In the genomic region with DNA sequence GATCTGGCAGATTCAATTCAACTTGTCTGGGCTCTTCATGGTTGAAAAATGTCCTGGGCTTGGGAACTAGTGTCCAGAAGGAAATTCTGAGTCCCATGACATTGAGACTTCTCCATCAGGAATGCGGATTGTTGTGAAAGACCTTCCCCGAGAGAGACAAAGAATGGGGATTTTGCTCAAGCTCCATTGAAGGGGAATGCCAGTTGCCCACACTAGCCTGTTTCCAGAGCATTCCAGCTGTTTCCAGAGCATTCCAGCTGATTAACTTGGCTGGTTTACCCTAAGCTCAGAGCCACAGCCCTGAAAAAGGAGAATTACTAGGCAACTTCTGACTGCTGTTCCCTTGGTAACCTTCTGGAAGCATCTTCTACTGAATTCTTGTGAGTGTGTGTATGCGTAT, we compare ENCODE assay signal across 22 mouse cellular contexts. TPM values are rescaled to one million over a fixed set of nuclear protein-coding genes. Genes with fewer than 3 reads are reported as not detected.
A peak's percentile ranks its signal among the peaks of the same experiment; 100 is the strongest.
DNase-seq lines count a peak whose midpoint lies in the region; ATAC-seq and TF ChIP-seq lines count a peak whose summit lies in the region.
"Had no signal": no experiment of that assay in that cellular context is flagged by ENCODE, and none has a peak within 500 bp of the region (broad histone marks: within the 10 kb centered on the region; RNA-seq: fewer than 3 reads in every experiment).

No protein-coding gene starts in this region.

- no peaks in the 10 kb centered on the region for H3K27me3 ChIP-seq in hindbrain, postnatal 0 days (ENCODE audit: insufficient read depth, low read length)
- H3K27me3 ChIP-seq in hindbrain, embryonic 11.5 days (ENCODE audit: control insufficient read depth, insufficient read depth, low read length), result no peaks in the 10 kb centered on the region
- H3K27me3 ChIP-seq: forebrain, embryonic 15.5 days; hindbrain, embryonic 13.5 days; midbrain, embryonic 13.5 days; neural tube, embryonic 12.5 days had no signal

- H3K9me3 ChIP-seq in hindbrain, postnatal 0 days (ENCODE audit: low read length), result no peaks in the 10 kb centered on the region
- H3K9me3 ChIP-seq in hindbrain, embryonic 11.5 days (ENCODE audit: control insufficient read depth, low read length), result no peaks in the 10 kb centered on the region
- H3K9me3 ChIP-seq: forebrain, embryonic 15.5 days; hindbrain, embryonic 13.5 days; midbrain, embryonic 13.5 days; neural tube, embryonic 12.5 days had no signal

- DNase-seq in gastrocnemius, adult 18-20 months (ENCODE audit: low spot score), result peak; percentile 24
- no peak for DNase-seq in gastrocnemius, postnatal 14 days
- peak; percentile 16 for DNase-seq in hindbrain, postnatal 0 days (ENCODE audit: low spot score)
- DNase-seq in hindbrain, embryonic 11.5 days (ENCODE audit: low spot score), result no peak
- peak; percentile 53 for DNase-seq in ZHBTc4 (ENCODE audit: low read depth, low spot score)
- peak; percentile 20 to 30 for DNase-seq in heart, postnatal 36 days
- DNase-seq in left cerebral cortex, postnatal 14 days (ENCODE audit: low spot score in 2 of 2), result no peak
- no peak for DNase-seq in adrenal gland, postnatal 25 days
- DNase-seq: cerebellum, adult 18-20 months; cerebellum, postnatal 36 days; kidney, adult 9 months; kidney, postnatal 25 days; left cerebral cortex, postnatal 4 days; liver; spleen, adult 18-20 months; thymus, postnatal 36 days had no signal

- no peak for ATAC-seq in hindbrain, postnatal 0 days
- no peak for ATAC-seq in hindbrain, embryonic 11.5 days (ENCODE audit: low FRiP score)
- ATAC-seq: CD4-positive, CD25-positive, alpha-beta regulatory T cell, adult 4 months; forebrain, embryonic 15.5 days; midbrain, embryonic 13.5 days had no signal

- no peak overlapping the region for H3K9ac ChIP-seq in hindbrain, postnatal 0 days (replicated peaks; ENCODE audit: low read length)
- no peak overlapping the region for H3K9ac ChIP-seq in hindbrain, embryonic 11.5 days (ENCODE audit: low read depth, low read length)
- H3K9ac ChIP-seq: forebrain, embryonic 15.5 days; hindbrain, embryonic 13.5 days; midbrain, embryonic 13.5 days; neural tube, embryonic 12.5 days had no signal

- no peak overlapping the region for H3K4me2 ChIP-seq in hindbrain, postnatal 0 days (ENCODE audit: low read depth, low read length)
- H3K4me2 ChIP-seq in hindbrain, embryonic 11.5 days (replicated peaks; ENCODE audit: low read depth, low read length), result no peak overlapping the region
- H3K4me2 ChIP-seq: forebrain, embryonic 15.5 days; hindbrain, embryonic 13.5 days; midbrain, embryonic 13.5 days; neural tube, embryonic 12.5 days had no signal

- no peaks in the 10 kb centered on the region for H3K36me3 ChIP-seq in hindbrain, postnatal 0 days (ENCODE audit: insufficient read depth, low read length)
- no peaks in the 10 kb centered on the region for H3K36me3 ChIP-seq in hindbrain, embryonic 11.5 days (ENCODE audit: control insufficient read depth, insufficient read depth, low read length)
- H3K36me3 ChIP-seq: forebrain, embryonic 15.5 days; hindbrain, embryonic 13.5 days; midbrain, embryonic 13.5 days; neural tube, embryonic 12.5 days had no signal

- intact Hi-C loops in gastrocnemius, postnatal 14 days (cut with DNase I; ENCODE audit: low total_unique reads), result no loop called here
- intact Hi-C loops in heart, postnatal 36 days (cut with DNase I), result no loop called here
- intact Hi-C loops in left cerebral cortex, postnatal 14 days (cut with DNase I), result no loop called here

- TF ChIP-seq CTCF in hindbrain, postnatal 0 days (IDR thresholded peaks at IDR 0.05; ENCODE audit: low read depth), result no peak

- no peak overlapping the region for H3K27ac ChIP-seq in hindbrain, postnatal 0 days
- H3K27ac ChIP-seq in hindbrain, embryonic 11.5 days (ENCODE audit: low read depth, low read length), result no peak overlapping the region
- H3K27ac ChIP-seq: forebrain, embryonic 15.5 days; hindbrain, embryonic 13.5 days; midbrain, embryonic 13.5 days; neural tube, embryonic 12.5 days had no signal

- H3K4me3 ChIP-seq in hindbrain, postnatal 0 days (ENCODE audit: low read length), result no peak overlapping the region
- no peak overlapping the region for H3K4me3 ChIP-seq in hindbrain, embryonic 11.5 days (ENCODE audit: low read depth, low read length)
- H3K4me3 ChIP-seq: erythroblast, embryonic 14.5 days; forebrain, embryonic 15.5 days; hindbrain, embryonic 13.5 days; midbrain, embryonic 13.5 days; neural tube, embryonic 12.5 days had no signal

- peaks cover 8% of the 10 kb centered on the region; the same call in 1 of the 2 replicates for H3K4me1 ChIP-seq in hindbrain, postnatal 0 days (ENCODE audit: insufficient read depth, low read length)
- no peaks in the 10 kb centered on the region for H3K4me1 ChIP-seq in hindbrain, embryonic 11.5 days (replicated peaks; ENCODE audit: control insufficient read depth, insufficient read depth, low read length)

- WGBS in hindbrain, postnatal 0 days, result 67% methylated on average over 3 of the region's 3 CpGs
- WGBS in hindbrain, embryonic 11.5 days, result 82% methylated on average over 3 of the region's 3 CpGs

RNA-seq across cellular contexts. Expression of a gene that starts 32.3 kb away (rescaled TPM):
- total RNA-seq in gastrocnemius, adult 18-20 months (2021), result 1 to 10 TPM; 1.6 to 2.5 TPM
- 1 to 10 TPM; 3.3 to 6.7 TPM for total RNA-seq in gastrocnemius, postnatal 14 days (2021)
- total RNA-seq in hindbrain, postnatal 0 days (2014; rRNA removed), result 74.3 and 78.3 TPM in 2 replicates
- 19.3 and 20.9 TPM in 2 replicates for polyA plus RNA-seq in hindbrain, postnatal 0 days (2015; fragmentation: Nextera tagmentation; extraction: Ambion mirVana)
- polyA plus RNA-seq in hindbrain, embryonic 11.5 days (2014; fragmentation: Nextera tagmentation; extraction: Ambion mirVana), result 11.3 and 11.8 TPM in 2 replicates
- 1 to 10 TPM; 3.4 to 3.6 TPM for total RNA-seq in heart, postnatal 36 days (2021)
- 10 to 100 TPM; 77.5 to 81.5 TPM for total RNA-seq in left cerebral cortex, postnatal 14 days (2021)
- 32.8 and 35.8 TPM in 2 replicates for total RNA-seq in adrenal gland, postnatal 25 days (2021)
- polyA plus RNA-seq: CD4-positive, CD25-positive, alpha-beta regulatory T cell, adult 4 months had no signal

Comparison
In these comparisons a context has a peak if more than half of its experiments do, and no peak if none do; other contexts are left out.
1. DNase-seq: peak in gastrocnemius, adult 18-20 months (single experiment), hindbrain, postnatal 0 days (single experiment), ZHBTc4 (single experiment) and heart, postnatal 36 days (2 of 2); none in gastrocnemius, postnatal 14 days (single experiment), hindbrain, embryonic 11.5 days (single experiment), left cerebral cortex, postnatal 14 days (0 of 2) and adrenal gland, postnatal 25 days (single experiment).